Mouse (Mus musculus) kidney, adult 2 months (tissue): ENCODE measurements at regions not wholly inside any gene's neighbourhood (a gene's known extent, or its start where the extent isn't known, plus 50 kb on each side); places are given as distances from the start of the nearest gene placed in this dataset.

Source experiments
- DNase-seq: peaks from one replicate; pipeline ENCODE4 v3.0.0; 2021
- H3K27ac ChIP-seq: fragments of 200-500 bp; 2 replicates; pipeline ENCODE4 v1.5.1; 2012; ENCODE audit warnings: low read depth, low read length, control low read depth, inconsistent platforms; ENCODE audit not compliant: insufficient read depth
- H3K27me3 ChIP-seq: fragments of 200-500 bp; replicated peaks from 2 replicates; pipeline ENCODE4 v1.6.1; 2012; ENCODE audit warnings: mild to moderate bottlenecking, moderate library complexity, low read length, inconsistent platforms; ENCODE audit not compliant: control insufficient read depth, insufficient read depth
- H3K36me3 ChIP-seq: fragments of 200-500 bp; 2 replicates; pipeline ENCODE4 v1.6.1; 2012; ENCODE audit warnings: mild to moderate bottlenecking, moderate library complexity, low read length, inconsistent platforms; ENCODE audit not compliant: control insufficient read depth, insufficient read depth
- H3K4me1 ChIP-seq: fragments of 200-500 bp; 2 replicates; pipeline ENCODE4 v1.6.1; 2011; ENCODE audit warnings: low read length; ENCODE audit not compliant: control insufficient read depth, insufficient read depth
- H3K4me3 ChIP-seq: fragments of 200-500 bp; 2 replicates; pipeline ENCODE4 v1.5.1; 2011; ENCODE audit warnings: mild to moderate bottlenecking, low read depth, low read length, control low read depth; ENCODE audit not compliant: insufficient read depth
- CTCF ChIP-seq: fragments of 200-500 bp; conservative IDR thresholded peaks from 2 replicates; pipeline ENCODE4 v1.5.1; 2011; ENCODE audit warnings: low read depth, mild to moderate bottlenecking, control low read depth, low read length, moderate library complexity, mixed read lengths; ENCODE audit not compliant: insufficient read depth, insufficient read length
- POLR2A ChIP-seq: fragments of 200-500 bp; IDR thresholded peaks from one replicate; pipeline ENCODE4 v1.6.1; 2011; ENCODE audit warnings: low read depth, low read length, control low read depth
- WGBS: fragments of 180-500 bp; shearing (Covaris S2); methylation state at CpG from one replicate; pipeline ENCODE4 v1.1.7; 2018; 5-methylcytosine and 5-hydroxymethylcytosine counted together

DNA sequence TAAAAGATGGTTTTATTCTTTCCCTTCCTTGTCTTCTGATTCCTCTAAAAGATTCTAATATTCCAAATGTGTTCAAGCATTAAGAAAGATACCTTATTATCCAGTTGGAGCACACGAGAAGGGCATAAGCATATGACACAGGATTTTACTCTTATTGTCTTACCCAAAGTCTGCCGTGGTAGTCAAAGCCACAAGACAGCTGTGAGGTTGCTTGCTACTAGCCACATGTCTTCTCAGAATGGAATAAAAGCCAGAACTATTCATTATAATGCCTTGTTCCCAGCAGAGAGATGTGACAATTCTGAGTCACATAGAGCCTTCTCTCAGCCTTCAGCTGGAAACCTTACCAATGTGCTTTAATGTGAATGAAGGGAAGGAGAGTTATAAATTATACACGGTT is 71.5 kb downstream of the Pdha2 start:
- no peak for DNase-seq
- H3K27me3 ChIP-seq, result no peaks in the 10 kb centered on the region
- WGBS, result 52% methylated on average over 3 of the region's 3 CpGs
- no peak overlapping the region; the same call in 1 of the 2 replicates for H3K27ac ChIP-seq
- H3K36me3 ChIP-seq, result no peaks in the 10 kb centered on the region
- TF ChIP-seq POLR2A, result no peak
- no peak for TF ChIP-seq CTCF
- no peaks in the 10 kb centered on the region; the same call in 1 of the 2 replicates for H3K4me1 ChIP-seq
- H3K4me3 ChIP-seq, result no peak overlapping the region

DNA sequence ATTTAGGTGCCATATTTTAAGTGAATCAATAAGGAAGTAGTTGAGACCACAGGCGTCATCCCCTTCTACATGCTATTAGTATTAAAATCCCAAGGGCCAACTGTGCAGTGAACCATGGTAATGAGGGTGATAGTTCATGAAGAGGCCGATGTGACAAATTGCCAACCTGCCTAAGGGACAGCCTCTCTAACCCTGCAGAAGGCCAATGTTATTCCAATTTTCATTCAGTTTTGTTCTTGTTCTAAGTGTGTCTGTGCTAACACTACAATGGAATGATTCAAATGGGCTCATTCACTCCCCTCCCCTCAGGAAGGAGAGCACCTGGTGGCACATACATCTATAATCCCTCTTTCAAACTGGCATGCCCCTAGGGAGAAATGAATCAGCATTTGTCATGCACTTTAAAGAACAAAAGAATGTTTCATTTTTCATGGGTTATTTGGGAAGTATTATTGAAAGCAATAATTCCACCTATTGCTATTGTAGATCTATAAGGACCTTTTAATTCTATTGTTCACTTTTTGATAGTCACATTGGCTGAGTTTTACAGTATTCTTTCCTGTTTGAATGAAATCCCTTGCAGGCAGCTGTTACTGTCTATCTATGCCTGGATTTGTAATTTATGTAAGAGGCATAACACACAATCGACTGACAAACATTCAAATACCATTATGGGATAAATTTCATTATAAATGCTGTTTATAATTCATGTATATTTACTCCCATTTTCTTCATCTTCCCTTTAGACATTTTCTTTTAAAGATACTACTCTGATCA is 99.6 kb downstream of the Pdha2 start:
- TF ChIP-seq POLR2A, result no peak
- DNase-seq, result peak; percentile 2
- Histone ChIP-seq H3K27ac (no peak overlapping the region), H3K27me3 (no peaks in the 10 kb centered on the region), H3K36me3 (no peaks in the 10 kb centered on the region), H3K4me3 (no peak overlapping the region), H3K4me1 (no peaks in the 10 kb centered on the region)
- 36% methylated on average over 3 of the region's 3 CpGs for WGBS

DNA sequence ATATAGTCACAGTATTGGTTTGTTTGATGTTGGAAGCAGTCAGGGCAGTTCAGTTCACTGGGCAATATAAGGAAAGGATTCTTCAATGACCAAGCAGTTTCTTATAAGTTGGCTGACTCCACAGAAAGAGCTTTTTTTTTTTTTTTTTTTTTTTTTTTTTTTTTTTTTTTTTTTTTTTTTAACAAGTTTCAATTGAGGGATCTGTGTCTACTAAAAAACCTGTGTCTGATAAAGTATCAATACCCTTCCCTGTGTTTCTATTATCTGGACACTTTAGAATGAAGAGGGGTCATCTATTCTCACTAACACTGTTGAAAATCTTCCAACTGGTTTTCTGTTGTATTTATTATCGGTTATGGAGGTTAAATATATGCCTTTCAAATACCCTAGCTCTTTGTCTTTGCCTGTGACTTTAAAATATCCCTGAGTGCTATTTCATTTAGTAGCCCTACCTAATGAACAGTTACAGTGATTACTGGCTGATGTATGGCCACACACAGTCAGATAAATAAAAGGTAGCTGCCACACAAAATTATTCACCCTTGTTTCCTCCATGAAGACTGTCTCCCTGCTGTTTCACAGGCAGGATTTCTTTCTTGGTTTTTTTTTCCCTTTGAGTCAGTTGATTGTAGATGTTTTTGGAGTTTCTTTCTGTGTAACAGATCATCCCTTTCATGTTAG is 100.3 kb downstream of the Pdha2 start:
- Histone ChIP-seq H3K4me1 (no peaks in the 10 kb centered on the region), H3K27ac (no peak overlapping the region), H3K27me3 (no peaks in the 10 kb centered on the region), H3K36me3 (no peaks in the 10 kb centered on the region), H3K4me3 (no peak overlapping the region)
- WGBS, result 75% methylated on average over 1 of the region's 1 CpGs
- TF ChIP-seq POLR2A (no peak), CTCF (no peak)
- no peak for DNase-seq
